Mouse (Mus musculus) adrenal gland, postnatal 10 days (tissue): ENCODE measurements around the gene Pigq. TPM values are rescaled to one million over a fixed set of nuclear protein-coding genes. Genes with fewer than 3 reads are reported as not detected.

Source experiments
- DNase-seq: peaks from one replicate; pipeline ENCODE4 v3.0.0; 2021; ENCODE audit warnings: mixed read lengths
- total RNA-seq, 2 experiments: library from RNA; stranded (reverse); gene quantifications; 2 replicates each; pipeline ENCODE4 v1.2.3; 2021

Gene Pigq
- total RNA-seq, 2 experiments from 2014 or later, result 101 to 118 TPM

GRCm38 (mm10) chr17:25883268-25883667, 61.5 kb downstream of the Pigq start:
- no peak for DNase-seq

- peak; percentile 41 for DNase-seq
Observed at GRCm38 (mm10) chr17:25882306-25882705, 62.4 kb downstream of the Pigq start.

- DNase-seq, result no peak
Observed at GRCm38 (mm10) chr17:25881691-25882090, 63.0 kb downstream of the Pigq start.

- DNase-seq, result no peak
Observed at GRCm38 (mm10) chr17:25880913-25881641, 63.7 kb downstream of the Pigq start.

- no peak for DNase-seq
Observed at GRCm38 (mm10) chr17:25880196-25880910, 64.4 kb downstream of the Pigq start, which contains the start of gene Wfikkn1. Gene Wfikkn1 (minus strand): TSS chr17:25880858.

- DNase-seq, result no peak
Observed at GRCm38 (mm10) chr17:25879750-25880149, 65.0 kb downstream of the Pigq start.

GRCm38 (mm10) chr17:25879261-25879660, 65.5 kb downstream of the Pigq start:
- DNase-seq, result peak; percentile 69

- no peak for DNase-seq
Observed at GRCm38 (mm10) chr17:25878611-25879180, 66.0 kb downstream of the Pigq start.

- no peak for DNase-seq
Observed at GRCm38 (mm10) chr17:25877741-25878610, 66.8 kb downstream of the Pigq start.

- no peak for DNase-seq
Observed at GRCm38 (mm10) chr17:25877025-25877424, 67.7 kb downstream of the Pigq start.

Other genes with a start within 250 kb of the Pigq start
- under 1 TPM in 1 of 2 experiments, not detected in 1; 0.70 TPM for gene Gng13, start 227.8 kb downstream of the Pigq start, total RNA-seq
- 10 to 100 TPM in 1 of 2 experiments, 1 to 10 TPM in 1; 7.9 to 11.2 TPM for gene Chtf18, start 217.5 kb downstream of the Pigq start, total RNA-seq
- 10 to 100 TPM in 1 of 2 experiments, 1 to 10 TPM in 1; 9.5 to 11.0 TPM for gene Rpusd1, start 217.3 kb downstream of the Pigq start, total RNA-seq
- not detected for gene Mslnl, start 208.9 kb downstream of the Pigq start, total RNA-seq
- gene Msln, start 190.6 kb downstream of the Pigq start, total RNA-seq, result 10 to 100 TPM; 13.6 to 19.0 TPM
- gene Narfl, start 171.2 kb downstream of the Pigq start, total RNA-seq, result 10 to 100 TPM; 31.9 to 39.7 TPM
- gene Haghl, start 159.3 kb downstream of the Pigq start, total RNA-seq, result 10 to 100 TPM; 22.5 to 35.3 TPM
- gene Ccdc78, start 158.4 kb downstream of the Pigq start, total RNA-seq, result not detected
- 10 to 100 TPM; 63.1 to 76.4 TPM for gene Fam173a, start 152.0 kb downstream of the Pigq start, total RNA-seq
- under 1 TPM in 1 of 2 experiments, not detected in 1; 0.48 TPM for gene AC134908.4, start 149.3 kb downstream of the Pigq start, total RNA-seq
- 10 to 100 TPM; 28.0 to 45.1 TPM for gene Metrn, start 147.8 kb downstream of the Pigq start, total RNA-seq
- gene Fbxl16, start 135.9 kb downstream of the Pigq start, total RNA-seq, result 10 to 100 TPM; 11.6 to 14.5 TPM
- gene Wdr24, start 121.3 kb downstream of the Pigq start, total RNA-seq, result 10 to 100 TPM; 17.6 to 23.1 TPM
- 10 to 100 TPM; 54.9 to 62.3 TPM for gene Jmjd8, start 116.1 kb downstream of the Pigq start, total RNA-seq
- 100 to 1,000 TPM; 138 to 157 TPM for gene Stub1, start 111.5 kb downstream of the Pigq start, total RNA-seq
- gene Rhbdl1, start 107.6 kb downstream of the Pigq start, total RNA-seq, result 10 to 100 TPM; 11.9 to 14.6 TPM
- gene Gm20683, start 103.2 kb downstream of the Pigq start, total RNA-seq, result 10 to 100 TPM in 1 of 2 experiments, 1 to 10 TPM in 1; 7.0 to 12.3 TPM
- gene Rhot2, start 100.1 kb downstream of the Pigq start, total RNA-seq, result 10 to 100 TPM; 71.6 to 98.5 TPM
- 10 to 100 TPM; 17.5 to 24.1 TPM for gene Wdr90, start 83.4 kb downstream of the Pigq start, total RNA-seq
- gene Mcrip2, start 76.2 kb downstream of the Pigq start, total RNA-seq, result 100 to 1,000 TPM; 319 to 366 TPM
- 10 to 100 TPM; 66.8 to 69.2 TPM for gene Mettl26, start 69.9 kb downstream of the Pigq start, total RNA-seq
- gene Wfikkn1, start 64.1 kb downstream of the Pigq start, total RNA-seq, result 1 to 10 TPM in 1 of 2 experiments, under 1 TPM in 1; 0.78 to 2.7 TPM
- 10 to 100 TPM; 16.9 to 25.6 TPM for gene Rab40c, start 25.2 kb downstream of the Pigq start, total RNA-seq
- gene Nhlrc4, start within 50 bp of the Pigq start, total RNA-seq, result 1 to 10 TPM in 1 of 2 experiments, under 1 TPM in 1; 0.30 to 1.4 TPM
- not detected for gene A930017K11Rik, start 7.6 kb upstream of the Pigq start, total RNA-seq
- gene Capn15, start 40.9 kb upstream of the Pigq start, total RNA-seq, result 10 to 100 TPM; 15.8 to 16.2 TPM
- gene Rab11fip3, start 124.6 kb upstream of the Pigq start, total RNA-seq, result 10 to 100 TPM; 15.3 to 23.8 TPM
- gene Decr2, start 145.4 kb upstream of the Pigq start, total RNA-seq, result 10 to 100 TPM; 50.4 to 63.7 TPM
- gene Nme4, start 150.7 kb upstream of the Pigq start, total RNA-seq, result 1 to 10 TPM; 4.5 to 6.5 TPM
- 1 to 10 TPM; 4.2 to 4.9 TPM for gene Tmem8, start 168.4 kb upstream of the Pigq start, total RNA-seq
- gene Mrpl28, start 178.6 kb upstream of the Pigq start, total RNA-seq, result 100 to 1,000 TPM; 100 to 101 TPM
- gene Axin1, start 193.8 kb upstream of the Pigq start, total RNA-seq, result 10 to 100 TPM; 35.0 to 38.9 TPM